Mouse (Mus musculus) liver, adult 2 months (tissue): ENCODE data around the gene Dis3l2. TPM values are rescaled to one million over a fixed set of nuclear protein-coding genes. Genes with fewer than 3 reads are reported as not detected.

Experiments
- DNase-seq: peaks from one replicate; pipeline ENCODE4 v3.0.0-alpha.2; 2011; ENCODE audit warnings: low read depth, low spot score; ENCODE audit errors: extremely low read depth
- H3K27ac ChIP-seq: fragments of 200-500 bp; replicated peaks from 2 replicates; pipeline ENCODE4 v1.5.1; 2012; ENCODE audit warnings: low read depth, mild to moderate bottlenecking, control low read depth, inconsistent platforms, low read length; ENCODE audit not compliant: insufficient read depth
- H3K27me3 ChIP-seq: fragments of 200-500 bp; 2 replicates; pipeline ENCODE4 v1.6.1; 2012; ENCODE audit warnings: mild to moderate bottlenecking, moderate library complexity, low read length, inconsistent platforms; ENCODE audit not compliant: control insufficient read depth, insufficient read depth
- H3K36me3 ChIP-seq: fragments of 200-500 bp; 2 replicates; pipeline ENCODE4 v1.6.1; 2012; ENCODE audit warnings: low read length, inconsistent platforms; ENCODE audit not compliant: control insufficient read depth, insufficient read depth
- H3K4me1 ChIP-seq: fragments of 200-500 bp; 2 replicates; pipeline ENCODE4 v1.6.1; 2011; ENCODE audit warnings: low read length; ENCODE audit not compliant: control insufficient read depth, insufficient read depth
- H3K4me3 ChIP-seq: fragments of 200-500 bp; 2 replicates; pipeline ENCODE4 v1.5.1; 2011; ENCODE audit warnings: low read depth, mild to moderate bottlenecking, control low read depth, low read length, moderate library complexity; ENCODE audit not compliant: insufficient read depth
- H3K79me2 ChIP-seq: fragments of 200-500 bp; 2 replicates; pipeline ENCODE4 v1.6.1; 2012; ENCODE audit warnings: inconsistent platforms, mild to moderate bottlenecking, low read length, moderate library complexity; ENCODE audit not compliant: control insufficient read depth, insufficient read depth
- H3K9ac ChIP-seq: fragments of 200-500 bp; 2 replicates; pipeline ENCODE4 v1.6.1; 2012; ENCODE audit warnings: low read depth, mild to moderate bottlenecking, control low read depth, inconsistent platforms, low read length
- CTCF ChIP-seq: fragments of 200-500 bp; IDR thresholded peaks from 2 replicates; pipeline ENCODE4 v1.5.1; 2011; ENCODE audit warnings: low read depth, low read length, control low read depth
- POLR2A ChIP-seq: fragments of 200-500 bp; IDR thresholded peaks from 2 replicates; pipeline ENCODE4 v1.6.1; 2011; ENCODE audit warnings: low read length, control low read depth; ENCODE audit not compliant: insufficient read depth; ENCODE audit errors: extremely low read depth
- WGBS: fragments of 180-500 bp; shearing (Covaris S2); methylation state at CpG from one replicate; pipeline ENCODE4 v1.1.7; 2018; 5-methylcytosine and 5-hydroxymethylcytosine counted together
- polyA plus RNA-seq: library from polyadenylated mRNA; depleted of rRNA; stranded (reverse); fragments of >200 nt; gene quantifications from 2 replicates; pipeline ENCODE4 v1.2.3, GENCODE M21; 2012
- total RNA-seq: library from RNA; depleted of rRNA; stranded (reverse); fragments of >200 nt; gene quantifications from 2 replicates; pipeline ENCODE4 v1.2.3, GENCODE M21; 2014

Gene Dis3l2
- total and polyA plus RNA-seq, 2 experiments, result 9.0 to 13.4 TPM

DNA sequence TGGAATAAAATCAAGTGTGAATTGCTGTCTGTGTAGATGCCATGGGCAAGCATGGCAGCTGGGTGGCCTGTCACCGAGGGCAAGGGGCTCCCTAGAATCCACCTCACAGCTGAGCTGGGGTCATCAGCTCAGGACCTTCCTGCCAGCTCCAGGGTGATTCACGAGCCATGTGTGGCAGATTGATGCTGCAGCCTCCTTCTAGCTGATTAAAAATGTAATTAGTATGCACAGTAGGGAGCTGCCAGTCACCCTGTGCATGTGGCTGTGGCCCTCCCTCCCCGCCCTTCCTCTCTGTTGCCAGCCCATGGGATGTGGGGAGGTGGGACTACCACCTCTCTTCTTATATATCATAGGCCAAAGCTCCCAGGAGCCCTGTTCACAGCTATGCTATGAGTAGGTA is 346.5 kb downstream of the Dis3l2 start:
- H3K27ac ChIP-seq, result no peak overlapping the region
- DNase-seq, result no peak
- no peaks in the 10 kb centered on the region for H3K36me3 ChIP-seq
- H3K27me3 ChIP-seq, result no peaks in the 10 kb centered on the region
- TF ChIP-seq POLR2A (no peak), CTCF (no peak)
- H3K9ac ChIP-seq, result no peak overlapping the region
- H3K4me1 ChIP-seq, result no peaks in the 10 kb centered on the region
- no peak overlapping the region for H3K4me3 ChIP-seq
- WGBS, result 90% methylated on average over 3 of the region's 3 CpGs
- no peaks in the 10 kb centered on the region for H3K79me2 ChIP-seq

DNA sequence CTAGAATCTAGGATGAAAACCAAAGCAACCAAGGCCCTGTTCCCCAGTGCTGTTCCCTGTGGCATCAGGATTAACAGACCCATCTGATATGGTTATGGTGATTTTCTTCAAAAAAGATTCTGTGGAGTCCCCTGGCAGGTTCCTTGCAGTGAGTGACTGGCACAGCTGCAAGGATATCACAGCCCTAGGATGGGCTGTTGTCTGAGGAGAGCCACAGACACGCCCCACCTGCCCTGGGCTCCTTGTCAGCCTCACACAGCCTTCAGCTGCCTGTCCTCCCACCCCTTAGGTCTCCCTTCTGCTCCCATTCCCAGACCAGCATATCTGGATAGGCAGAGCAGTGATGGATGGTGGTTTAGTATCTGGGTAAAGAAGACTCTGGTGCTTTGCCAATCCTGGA is 347.1 kb downstream of the Dis3l2 start:
- 96% methylated on average over 1 of the region's 1 CpGs for WGBS
- H3K9ac ChIP-seq, result no peak overlapping the region

DNA sequence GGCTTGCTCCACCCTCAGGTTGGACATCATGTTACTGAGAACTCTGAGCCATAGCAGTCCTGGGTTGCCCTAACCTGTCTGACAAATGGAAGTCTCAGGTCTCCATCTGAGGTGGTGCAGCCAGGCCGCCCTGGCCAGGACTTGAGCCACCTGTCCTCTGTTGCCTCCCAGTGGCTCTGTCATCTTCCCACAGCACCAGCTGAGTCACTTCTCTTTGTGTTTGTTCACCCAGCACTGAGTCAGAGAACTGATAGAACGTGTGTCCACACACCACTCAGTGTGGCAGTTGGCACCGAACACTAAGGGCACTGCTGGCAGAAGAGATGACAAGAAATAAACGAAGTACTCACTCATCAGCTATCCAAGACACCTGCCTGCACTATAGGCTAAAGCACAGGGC is 347.8 kb downstream of the Dis3l2 start:
- Histone ChIP-seq H3K79me2 (no peaks in the 10 kb centered on the region), H3K27ac (no peak overlapping the region), H3K4me3 (no peak overlapping the region), H3K4me1 (no peaks in the 10 kb centered on the region), H3K9ac (no peak overlapping the region), H3K36me3 (no peaks in the 10 kb centered on the region), H3K27me3 (no peaks in the 10 kb centered on the region)
- no peak for DNase-seq
- WGBS, result 82% methylated on average over 4 of the region's 4 CpGs
- TF ChIP-seq POLR2A (no peak), CTCF (no peak)

More for the DNA sequence above, 347.1 kb downstream of the Dis3l2 start:
- H3K4me1 ChIP-seq, result no peaks in the 10 kb centered on the region
- TF ChIP-seq CTCF (no peak), POLR2A (no peak)
- no peak for DNase-seq
- H3K36me3 ChIP-seq, result no peaks in the 10 kb centered on the region
- no peaks in the 10 kb centered on the region for H3K27me3 ChIP-seq
- H3K79me2 ChIP-seq, result no peaks in the 10 kb centered on the region
- no peak overlapping the region for H3K27ac ChIP-seq
- H3K4me3 ChIP-seq, result no peak overlapping the region

DNA sequence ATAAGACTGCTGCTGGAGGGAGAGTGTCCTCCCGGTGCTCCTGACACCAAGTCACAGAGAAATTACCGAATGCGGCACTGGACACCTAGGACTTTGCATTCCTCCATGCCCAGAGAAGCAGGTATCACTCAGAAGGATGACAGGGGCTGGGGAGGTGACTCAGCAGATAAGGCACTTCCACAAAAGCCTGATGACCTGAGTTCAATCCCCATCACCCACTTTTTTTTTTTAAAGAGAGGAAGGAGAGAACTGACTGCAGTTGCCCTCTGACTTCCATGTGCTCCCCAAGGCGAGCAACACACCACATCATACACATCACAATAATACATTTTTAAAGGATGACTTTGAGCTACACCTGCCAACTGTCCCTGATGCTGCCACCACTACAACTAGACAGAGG is 353.5 kb downstream of the Dis3l2 start:
- Histone ChIP-seq H3K27ac (no peak overlapping the region), H3K27me3 (no peaks in the 10 kb centered on the region), H3K79me2 (no peaks in the 10 kb centered on the region), H3K4me3 (no peak overlapping the region), H3K36me3 (no peaks in the 10 kb centered on the region), H3K4me1 (no peaks in the 10 kb centered on the region), H3K9ac (no peak overlapping the region)
- WGBS, result 80% methylated on average over 4 of the region's 4 CpGs
- DNase-seq, result no peak
- TF ChIP-seq POLR2A (no peak), CTCF (no peak)

DNA sequence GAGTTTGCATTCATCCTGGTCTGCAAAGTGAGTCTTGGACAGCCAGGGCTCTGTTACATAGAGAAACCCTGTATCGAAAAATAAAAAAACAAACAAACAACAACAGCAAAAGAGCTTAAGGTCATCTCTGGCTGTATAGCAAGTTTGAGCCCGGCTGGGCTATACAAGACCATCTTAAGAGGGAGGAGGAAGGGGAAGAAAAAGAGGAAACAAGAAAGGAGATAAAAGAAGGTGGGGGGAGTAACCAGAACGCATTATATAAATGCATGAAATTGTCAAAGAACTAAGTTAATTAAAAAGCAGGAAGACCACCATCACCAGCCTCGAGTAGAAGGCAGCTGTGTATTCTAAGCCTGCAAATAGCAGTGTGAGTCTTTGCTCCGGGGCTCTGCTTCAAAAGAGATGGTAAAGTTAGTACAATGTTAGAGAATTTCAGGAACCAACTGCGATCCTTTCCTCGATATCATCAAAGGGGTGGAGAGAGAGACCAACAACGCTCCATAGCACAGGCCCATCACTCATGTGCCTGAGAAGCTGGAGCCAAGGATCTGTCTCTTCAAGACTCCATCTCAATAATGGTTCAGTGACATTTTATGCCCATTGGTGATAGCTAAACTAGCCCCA is 355.5 kb downstream of the Dis3l2 start:
- WGBS, result 76% methylated on average over 8 of the region's 8 CpGs
- Histone ChIP-seq H3K79me2 (no peaks in the 10 kb centered on the region), H3K27ac (no peak overlapping the region), H3K36me3 (no peaks in the 10 kb centered on the region), H3K9ac (no peak overlapping the region), H3K27me3 (no peaks in the 10 kb centered on the region), H3K4me3 (no peak overlapping the region), H3K4me1 (no peaks in the 10 kb centered on the region)
- DNase-seq, result no peak
- TF ChIP-seq POLR2A, result no peak
- TF ChIP-seq CTCF, result no peak

DNA sequence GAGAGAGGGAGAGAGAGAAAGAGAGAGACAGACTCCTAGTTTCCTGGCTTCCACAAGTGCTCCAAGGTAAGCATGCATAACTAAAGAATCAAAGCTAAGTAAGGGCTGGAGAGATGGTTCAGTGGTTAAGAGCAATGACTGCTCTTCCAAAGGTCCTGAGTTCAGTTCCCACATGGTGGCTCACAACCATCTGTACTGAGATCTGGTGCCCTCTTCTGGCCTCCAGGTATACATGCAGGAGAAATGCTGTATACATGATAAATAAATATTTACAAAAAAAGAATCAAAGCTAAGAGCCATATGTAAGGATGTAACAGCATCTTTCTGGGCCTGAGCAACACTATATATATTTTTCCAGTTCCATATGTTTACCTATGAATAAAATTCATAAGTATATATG is 357.3 kb downstream of the Dis3l2 start:
- Histone ChIP-seq H3K36me3 (no peaks in the 10 kb centered on the region), H3K4me1 (no peaks in the 10 kb centered on the region), H3K27me3 (no peaks in the 10 kb centered on the region), H3K9ac (no peak overlapping the region), H3K79me2 (no peaks in the 10 kb centered on the region), H3K4me3 (no peak overlapping the region), H3K27ac (no peak overlapping the region)
- TF ChIP-seq POLR2A (no peak), CTCF (no peak)
- no peak for DNase-seq
